Mouse (Mus musculus): ENCODE results near the gene Calml4.

Gene Calml4

GRCm38 (mm10) chr9:62901736-62902135 is 43.9 kb downstream of the Calml4 start:
- DNase-seq (ENCODE audit: low spot score), result no peak

- DNase-seq (ENCODE audit: low spot score), result no peak
These were observed 46.0 kb downstream of the Calml4 start for GRCm38 (mm10) chr9:62903841-62904240.

DNA sequence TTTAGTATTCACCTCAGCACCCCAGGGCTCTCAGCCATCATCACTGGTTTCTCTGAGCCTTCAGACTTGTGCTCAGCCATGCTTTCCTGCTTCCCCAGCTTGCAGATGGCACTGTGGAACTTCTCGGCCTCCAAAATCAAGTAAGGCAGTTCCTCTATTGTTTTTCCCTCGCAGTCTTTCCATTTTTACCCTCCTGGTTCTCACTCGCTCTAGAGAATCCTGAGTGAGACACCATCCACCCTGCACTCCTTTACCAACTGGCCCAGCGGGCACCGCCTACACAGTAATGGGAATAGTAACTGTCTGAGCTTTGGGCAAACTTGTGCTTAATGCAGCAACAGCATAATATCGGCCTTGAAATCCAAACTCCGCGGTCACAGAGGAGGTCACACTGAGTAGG is 47.2 kb downstream of the Calml4 start:
- no peak for DNase-seq (ENCODE audit: low spot score)

- DNase-seq (ENCODE audit: low spot score), result no peak
These were observed 55.6 kb downstream of the Calml4 start for GRCm38 (mm10) chr9:62913390-62914069.

- no peak for DNase-seq (ENCODE audit: low spot score)
These were observed 59.2 kb downstream of the Calml4 start for GRCm38 (mm10) chr9:62917059-62917458.

DNA sequence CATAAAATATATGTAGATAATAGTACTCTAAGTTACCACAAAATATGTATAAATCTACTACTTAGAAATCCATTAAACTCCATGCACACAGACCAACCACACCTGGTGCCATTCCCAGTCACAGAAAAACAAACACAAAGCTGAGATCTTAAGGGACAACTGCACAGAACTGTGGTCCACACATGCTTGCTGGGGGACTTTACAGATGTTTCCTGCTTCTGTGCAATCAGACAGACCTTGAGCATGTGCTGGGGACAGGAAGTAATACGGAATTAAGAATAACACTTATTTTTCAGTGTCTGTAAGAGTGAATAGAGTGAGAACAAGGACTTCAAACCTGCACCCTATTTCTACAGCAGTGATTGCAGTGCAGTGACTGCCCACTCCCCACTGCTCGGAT is 63.0 kb downstream of the Calml4 start:
- no peak for DNase-seq (ENCODE audit: low spot score)

DNA sequence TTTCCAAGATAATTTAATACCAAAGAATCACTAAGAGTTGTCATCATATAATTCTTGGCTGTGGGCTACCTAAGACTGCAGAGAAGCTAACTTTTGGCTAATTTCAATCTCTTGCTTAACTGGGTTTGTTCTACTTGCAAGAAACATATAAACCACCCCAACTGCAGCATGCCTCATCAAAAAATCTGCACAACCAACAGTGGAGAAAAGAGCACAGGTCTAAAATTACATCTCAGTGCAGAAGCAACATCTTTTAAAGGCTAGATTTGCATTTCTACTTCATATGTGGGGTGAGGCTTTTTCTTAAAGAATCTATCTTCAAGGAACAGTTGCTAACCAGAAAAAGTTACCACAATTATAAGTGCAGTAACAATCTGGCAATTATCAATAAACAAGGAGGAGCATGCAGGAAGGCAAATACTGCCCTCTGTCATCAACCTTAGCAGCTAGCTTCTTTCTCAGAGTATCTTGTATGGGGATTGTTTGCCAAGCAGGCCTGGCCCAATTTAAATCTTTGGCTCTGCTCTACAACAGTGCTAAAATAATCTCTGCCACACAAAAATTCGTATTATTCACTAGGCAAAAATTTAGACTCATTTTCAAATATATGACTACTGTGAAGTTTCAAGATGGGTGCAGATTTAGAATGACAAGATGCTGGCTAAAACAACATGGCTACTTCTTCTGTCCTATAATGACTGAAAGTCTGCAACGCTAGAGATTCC is 67.2 kb downstream of the Calml4 start:
- no peak for DNase-seq (ENCODE audit: low spot score)

Data from layer of hippocampus, adult 9-10 months (tissue).